Mouse (Mus musculus) embryonic facial prominence, embryonic 13.5 days (tissue): ENCODE results near the gene Tshz2. TPM values are rescaled to one million over a fixed set of nuclear protein-coding genes. Genes with fewer than 3 reads are reported as not detected.
"Not testable (repeated sequence)": the region's sequence is repeated elsewhere in the genome, so short reads cannot be mapped to it uniquely, and the experiment has no call there.

Experiments
- ATAC-seq: fragments of 200-750 bp; cut with Nextera tagmentation; 2 replicates; pipeline ENCODE4 v1.8.0; 2017; ENCODE audit warnings: low read depth; ENCODE audit not compliant: insufficient number of reproducible peaks, insufficient read depth, low FRiP score, low TSS enrichment
- H3K27ac ChIP-seq: fragments of 300-500 bp; sonication (generic); 2 replicates; pipeline ENCODE4 v1.5.1; 2015; ENCODE audit warnings: moderate library complexity, mild to moderate bottlenecking, inconsistent platforms
- H3K27me3 ChIP-seq: fragments of 300-500 bp; sonication (generic); 2 replicates; pipeline ENCODE4 v1.6.1; 2015; ENCODE audit warnings: mild to moderate bottlenecking, inconsistent platforms
- H3K36me3 ChIP-seq: fragments of 300-500 bp; sonication (generic); 2 replicates; pipeline ENCODE4 v1.6.1; 2015; ENCODE audit warnings: mild to moderate bottlenecking, inconsistent platforms
- H3K4me1 ChIP-seq: fragments of 300-500 bp; sonication (generic); 2 replicates; pipeline ENCODE4 v1.6.1; 2015; ENCODE audit warnings: inconsistent platforms
- H3K4me2 ChIP-seq: fragments of 300-500 bp; sonication (generic); 2 replicates; pipeline ENCODE4 v1.6.1; 2015; ENCODE audit warnings: moderate library complexity, mild to moderate bottlenecking, inconsistent platforms
- H3K4me3 ChIP-seq: fragments of 300-500 bp; sonication (generic); 2 replicates; pipeline ENCODE4 v1.5.1; 2015; ENCODE audit warnings: mild to moderate bottlenecking, inconsistent platforms
- H3K9ac ChIP-seq: fragments of 300-500 bp; sonication (generic); 2 replicates; pipeline ENCODE4 v1.6.1; 2015; ENCODE audit warnings: mild to moderate bottlenecking, inconsistent platforms
- H3K9me3 ChIP-seq: fragments of 300-500 bp; sonication (generic); 2 replicates; pipeline ENCODE4 v1.6.1; 2016; ENCODE audit warnings: inconsistent platforms
- WGBS: fragments of 180-500 bp; shearing (Covaris S2); methylation state at CpG from one replicate; pipeline ENCODE4 v1.1.7; 2015; ENCODE audit warnings: mixed read lengths; 5-methylcytosine and 5-hydroxymethylcytosine counted together
- polyA plus RNA-seq: library from polyadenylated mRNA; unstranded; fragments of >200 nt; fragmentation: Nextera tagmentation; extraction: Ambion mirVana; gene quantifications from 2 replicates; pipeline ENCODE4 v1.2.1, GENCODE M21; 2015

The Tshz2 gene
- polyA plus RNA-seq, 1 experiment from 2014 or later: 10.2 TPM

DNA sequence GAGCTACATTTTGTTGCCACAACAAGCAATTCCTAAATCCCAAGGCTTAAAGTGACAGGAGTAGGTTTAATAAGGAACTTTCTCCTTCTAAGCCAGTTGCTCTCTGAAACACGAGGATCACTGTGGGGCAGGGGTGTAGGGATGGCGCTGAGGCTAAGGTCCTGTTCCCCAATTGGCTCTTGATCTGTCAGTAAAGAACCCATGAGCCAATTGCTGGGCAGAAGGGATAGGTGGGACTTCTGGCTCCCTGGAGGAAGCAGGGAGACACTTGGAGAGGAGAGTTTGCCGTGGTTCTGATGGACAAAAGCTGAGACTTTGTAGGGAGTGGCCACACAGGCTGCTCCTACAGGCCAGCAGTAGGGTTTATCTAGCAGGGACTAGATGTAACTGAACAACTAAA is 128.9 kb downstream of the Tshz2 start:
- Histone ChIP-seq H3K4me3 (no peak overlapping the region), H3K27ac (no peak overlapping the region), H3K27me3 (no peaks in the 10 kb centered on the region), H3K9me3 (no peaks in the 10 kb centered on the region), H3K9ac (no peak overlapping the region), H3K4me1 (peaks cover 11% of the 10 kb centered on the region; the same call in 1 of the 2 replicates), H3K36me3 (no peaks in the 10 kb centered on the region), H3K4me2 (no peak overlapping the region)
- ATAC-seq: no peak
- WGBS: 42% methylated on average over 3 of the region's 3 CpGs

DNA sequence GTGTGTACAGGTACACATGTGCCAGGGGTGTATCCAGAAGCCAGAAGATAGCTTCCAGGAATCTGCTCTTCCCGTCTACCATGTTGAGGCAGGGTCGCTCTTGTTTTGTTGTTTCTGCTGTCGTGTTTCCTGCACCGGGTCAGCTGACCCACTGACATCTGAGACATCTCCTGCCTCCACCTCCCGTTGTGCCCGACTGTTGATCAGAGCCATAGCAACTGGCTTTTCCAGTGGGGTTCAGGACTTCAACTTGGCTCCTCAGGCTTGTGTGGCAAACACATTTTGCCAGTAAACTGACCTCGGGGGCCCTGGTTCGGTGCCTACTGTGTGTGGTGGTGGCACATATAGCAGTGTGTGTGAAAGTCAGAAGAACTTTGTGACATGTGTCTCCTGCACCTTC is 129.5 kb downstream of the Tshz2 start:
- Histone ChIP-seq H3K4me1 (peaks cover 11% of the 10 kb centered on the region; the same call in 1 of the 2 replicates), H3K36me3 (no peaks in the 10 kb centered on the region), H3K4me3 (no peak overlapping the region), H3K27ac (no peak overlapping the region), H3K4me2 (no peak overlapping the region), H3K27me3 (no peaks in the 10 kb centered on the region), H3K9ac (no peak overlapping the region), H3K9me3 (no peaks in the 10 kb centered on the region)
- WGBS: 75% methylated on average over 8 of the region's 8 CpGs
- ATAC-seq: no peak

DNA sequence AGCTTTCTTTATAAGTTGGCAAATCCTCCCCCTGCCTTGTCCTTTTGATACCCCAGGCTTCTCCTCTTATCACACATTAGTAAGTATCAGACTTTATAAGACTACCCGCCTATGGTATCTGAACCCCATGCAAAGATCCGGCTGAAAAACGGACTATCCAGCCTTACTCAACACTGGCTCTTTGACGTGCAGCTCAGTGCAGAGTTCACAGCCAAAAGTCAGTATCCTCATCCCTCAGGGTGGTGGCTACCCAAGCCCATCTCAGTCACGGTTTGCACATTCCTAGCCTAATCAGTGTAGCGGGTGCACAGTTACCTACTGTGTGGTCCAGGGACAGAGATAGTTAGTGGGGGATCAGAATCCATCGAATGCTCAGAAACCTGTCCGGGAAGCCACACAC is 130.9 kb downstream of the Tshz2 start:
- Histone ChIP-seq H3K4me1 (no peaks in the 10 kb centered on the region; the same call in 1 of the 2 replicates), H3K36me3 (no peaks in the 10 kb centered on the region), H3K4me3 (no peak overlapping the region), H3K9me3 (no peaks in the 10 kb centered on the region), H3K27me3 (no peaks in the 10 kb centered on the region), H3K9ac (no peak overlapping the region), H3K27ac (no peak overlapping the region), H3K4me2 (no peak overlapping the region)
- no peak for ATAC-seq
- WGBS: 81% methylated on average over 8 of the region's 8 CpGs

DNA sequence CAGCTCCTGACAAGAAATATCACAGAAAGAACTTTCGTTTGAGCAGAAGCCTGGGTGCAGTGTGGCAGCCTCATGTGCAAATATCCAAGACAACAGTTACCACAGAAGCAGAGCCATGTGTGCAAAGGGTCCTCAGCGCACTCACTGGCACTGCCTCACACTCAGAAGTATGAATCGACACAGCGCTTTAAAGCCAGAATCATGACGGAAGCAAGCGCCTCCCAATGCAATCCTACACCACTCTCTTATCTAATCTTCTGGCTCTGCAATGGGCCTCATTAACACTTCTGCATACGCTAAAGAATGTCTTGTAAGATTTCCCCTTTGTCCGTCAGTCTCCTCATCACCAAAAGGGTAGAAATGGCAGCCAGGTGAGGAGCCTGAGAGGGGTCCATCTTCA is 133.4 kb downstream of the Tshz2 start:
- ATAC-seq: no peak
- no peaks in the 10 kb centered on the region for H3K4me1 ChIP-seq
- no peaks in the 10 kb centered on the region for H3K27me3 ChIP-seq
- H3K27ac ChIP-seq: no peak overlapping the region
- no peak overlapping the region for H3K4me3 ChIP-seq
- H3K36me3 ChIP-seq: no peaks in the 10 kb centered on the region
- H3K4me2 ChIP-seq: no peak overlapping the region
- no peak overlapping the region for H3K9ac ChIP-seq
- no peaks in the 10 kb centered on the region for H3K9me3 ChIP-seq
- 78% methylated on average over 8 of the region's 8 CpGs for WGBS

DNA sequence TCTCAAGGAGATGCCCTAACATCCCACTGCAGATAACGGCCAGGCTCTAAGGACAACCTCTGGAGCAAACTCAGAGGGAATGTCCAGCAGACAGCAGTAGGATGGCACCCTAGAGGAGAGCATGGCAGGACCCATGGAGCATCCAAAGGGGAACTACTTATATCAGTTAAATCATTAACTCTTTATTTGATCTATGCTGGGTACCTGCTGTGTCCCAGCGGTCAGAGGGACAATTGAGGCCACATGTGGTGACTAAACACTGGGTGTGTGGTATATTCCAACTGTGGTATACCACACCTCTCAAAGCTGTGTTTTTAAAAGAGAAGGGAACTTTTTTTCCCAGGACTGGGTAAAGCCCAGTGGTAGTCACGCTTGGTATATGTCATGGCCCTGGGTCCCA is 134.5 kb downstream of the Tshz2 start:
- no peaks in the 10 kb centered on the region for H3K4me1 ChIP-seq
- no peak overlapping the region for H3K4me2 ChIP-seq
- no peak overlapping the region for H3K27ac ChIP-seq
- 78% methylated on average over 3 of the region's 3 CpGs for WGBS
- no peaks in the 10 kb centered on the region for H3K36me3 ChIP-seq
- H3K4me3 ChIP-seq: no peak overlapping the region
- no peak for ATAC-seq
- no peaks in the 10 kb centered on the region for H3K9me3 ChIP-seq
- no peak overlapping the region for H3K9ac ChIP-seq
- H3K27me3 ChIP-seq: no peaks in the 10 kb centered on the region

DNA sequence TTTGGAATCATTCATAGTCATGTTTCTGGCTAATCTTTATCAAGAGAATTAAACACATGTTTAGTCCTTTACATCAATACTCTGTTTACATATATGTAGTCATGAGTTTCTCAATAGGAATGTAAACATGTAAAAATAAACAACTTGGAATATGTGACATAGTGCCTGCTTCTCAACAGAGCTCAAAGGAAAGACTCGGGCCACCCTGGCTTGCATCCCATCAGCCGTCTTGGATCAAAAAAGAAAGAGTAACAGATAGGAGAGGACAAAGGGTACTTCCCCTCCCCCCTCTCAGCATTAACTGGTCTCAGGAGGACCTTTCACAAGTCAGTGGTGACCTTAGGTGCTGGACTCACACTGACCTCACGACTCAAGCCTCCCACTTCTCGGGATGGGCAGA is 142.3 kb downstream of the Tshz2 start:
- no peak overlapping the region for H3K9ac ChIP-seq
- no peaks in the 10 kb centered on the region for H3K9me3 ChIP-seq
- H3K36me3 ChIP-seq: no peaks in the 10 kb centered on the region
- H3K4me3 ChIP-seq: no peak overlapping the region
- 63% methylated on average over 4 of the region's 4 CpGs for WGBS
- H3K4me2 ChIP-seq: no peak overlapping the region
- H3K27ac ChIP-seq: no peak overlapping the region
- H3K27me3 ChIP-seq: no peaks in the 10 kb centered on the region
- H3K4me1 ChIP-seq: peaks cover 4% of the 10 kb centered on the region
- no peak for ATAC-seq

DNA sequence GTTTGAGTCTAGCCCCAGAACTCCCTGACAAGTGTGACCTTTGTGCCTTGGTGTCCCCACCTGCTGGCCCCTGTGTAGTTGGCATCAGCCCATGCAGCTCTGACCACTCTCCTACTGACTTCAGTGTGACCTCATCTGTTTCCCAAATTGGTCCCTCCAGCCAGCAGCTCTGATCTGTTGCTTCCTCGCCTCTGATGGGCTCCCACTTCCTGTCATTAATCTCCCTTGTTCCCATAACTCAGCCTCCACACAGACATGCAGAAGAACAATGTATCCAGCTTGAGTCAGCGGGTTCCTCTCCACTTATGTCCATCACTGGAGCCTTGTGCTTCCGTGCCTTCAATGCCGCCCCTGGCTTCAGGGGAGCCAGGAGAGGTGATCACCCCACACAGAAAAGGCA is 144.4 kb downstream of the Tshz2 start:
- Histone ChIP-seq H3K4me3 (no peak overlapping the region), H3K36me3 (no peaks in the 10 kb centered on the region), H3K9me3 (no peaks in the 10 kb centered on the region), H3K27ac (no peak overlapping the region), H3K27me3 (no peaks in the 10 kb centered on the region), H3K9ac (no peak overlapping the region), H3K4me1 (peaks cover 10% of the 10 kb centered on the region), H3K4me2 (no peak overlapping the region)
- ATAC-seq: no peak
- 65% methylated on average over 4 of the region's 4 CpGs for WGBS

DNA sequence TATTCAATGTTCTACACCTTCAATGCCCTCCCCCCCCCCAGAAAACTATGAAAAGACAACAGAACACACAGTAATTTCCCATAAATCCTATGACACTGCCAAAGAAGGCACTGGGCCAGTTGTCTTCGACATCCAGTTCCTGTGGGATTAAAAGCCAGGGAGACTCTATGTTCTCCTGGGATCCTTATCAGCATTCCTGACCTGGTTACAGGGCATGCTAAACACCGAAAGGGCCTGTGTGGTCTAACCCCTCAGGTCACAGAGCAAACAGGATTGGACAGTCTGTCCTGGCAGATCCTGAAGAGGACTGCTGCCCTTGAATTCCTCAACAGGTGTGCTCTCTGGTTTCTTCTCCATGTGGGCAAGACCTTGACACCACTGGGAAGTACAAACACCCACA is 145.0 kb downstream of the Tshz2 start:
- no peaks in the 10 kb centered on the region for H3K9me3 ChIP-seq
- peaks cover 10% of the 10 kb centered on the region for H3K4me1 ChIP-seq
- no peak for ATAC-seq
- no peak overlapping the region for H3K4me2 ChIP-seq
- H3K27ac ChIP-seq: no peak overlapping the region
- no peak overlapping the region for H3K9ac ChIP-seq
- no peaks in the 10 kb centered on the region for H3K27me3 ChIP-seq
- H3K4me3 ChIP-seq: no peak overlapping the region
- 72% methylated on average over 2 of the region's 2 CpGs for WGBS
- H3K36me3 ChIP-seq: no peaks in the 10 kb centered on the region

DNA sequence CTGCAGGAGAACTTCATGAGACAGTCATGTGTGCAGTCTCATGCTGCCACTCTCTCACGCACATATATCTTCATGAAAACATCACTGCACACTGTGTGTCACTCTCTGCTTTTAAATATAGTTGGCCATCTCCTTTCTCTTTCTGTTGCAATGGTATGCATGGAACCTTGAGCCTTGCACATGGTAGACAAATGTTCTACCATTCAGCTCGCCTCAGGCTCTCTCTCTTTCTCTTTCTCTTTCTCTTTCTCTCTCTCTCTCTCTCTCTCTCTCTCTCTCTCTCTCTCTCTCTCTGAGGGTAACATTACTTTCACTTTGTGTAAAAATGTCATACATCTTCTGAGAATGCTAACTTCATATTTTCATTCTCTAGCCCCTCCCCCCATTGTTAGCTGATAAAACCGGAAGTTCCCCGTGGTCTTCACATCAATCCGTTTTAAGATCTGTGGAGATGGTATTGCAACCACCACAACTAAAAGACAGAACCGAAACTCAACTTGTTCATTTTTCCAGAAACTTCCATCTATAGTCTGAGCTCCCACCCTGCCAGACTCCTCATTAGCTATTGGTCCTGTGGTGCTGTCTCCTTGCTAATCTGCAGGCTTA is 146.0 kb downstream of the Tshz2 start:
- ATAC-seq: no peak
- Histone ChIP-seq H3K27ac (no peak overlapping the region), H3K4me3 (no peak overlapping the region), H3K9me3 (no peaks in the 10 kb centered on the region), H3K36me3 (no peaks in the 10 kb centered on the region), H3K27me3 (no peaks in the 10 kb centered on the region), H3K9ac (no peak overlapping the region), H3K4me1 (peaks cover 10% of the 10 kb centered on the region), H3K4me2 (no peak overlapping the region)
- WGBS: 90% methylated on average over 6 of the region's 6 CpGs

DNA sequence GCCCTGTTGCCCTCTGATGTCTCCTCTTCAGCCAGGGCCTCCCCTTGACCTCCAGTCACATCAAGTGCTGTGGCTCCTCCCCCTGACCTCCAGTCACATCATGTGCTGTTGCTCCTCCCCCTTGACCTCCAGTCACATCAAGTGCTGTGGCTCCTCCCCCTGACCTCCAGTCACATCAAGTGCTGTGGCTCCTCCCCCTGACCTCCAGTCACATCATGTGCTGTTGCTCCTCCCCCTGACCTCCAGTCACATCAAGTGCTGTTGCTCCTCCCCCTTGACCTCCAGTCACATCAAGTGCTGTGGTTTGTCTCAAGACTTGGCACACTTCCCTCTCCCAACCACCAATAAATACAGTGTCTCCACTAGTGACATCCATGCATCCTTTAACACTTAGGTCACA is 148.9 kb downstream of the Tshz2 start:
- H3K9ac ChIP-seq, ATAC-seq, H3K4me2 ChIP-seq, H3K9me3 ChIP-seq, H3K27me3 ChIP-seq, H3K4me3 ChIP-seq, H3K36me3 ChIP-seq, H3K27ac ChIP-seq, H3K4me1 ChIP-seq: not testable (repeated sequence)

DNA sequence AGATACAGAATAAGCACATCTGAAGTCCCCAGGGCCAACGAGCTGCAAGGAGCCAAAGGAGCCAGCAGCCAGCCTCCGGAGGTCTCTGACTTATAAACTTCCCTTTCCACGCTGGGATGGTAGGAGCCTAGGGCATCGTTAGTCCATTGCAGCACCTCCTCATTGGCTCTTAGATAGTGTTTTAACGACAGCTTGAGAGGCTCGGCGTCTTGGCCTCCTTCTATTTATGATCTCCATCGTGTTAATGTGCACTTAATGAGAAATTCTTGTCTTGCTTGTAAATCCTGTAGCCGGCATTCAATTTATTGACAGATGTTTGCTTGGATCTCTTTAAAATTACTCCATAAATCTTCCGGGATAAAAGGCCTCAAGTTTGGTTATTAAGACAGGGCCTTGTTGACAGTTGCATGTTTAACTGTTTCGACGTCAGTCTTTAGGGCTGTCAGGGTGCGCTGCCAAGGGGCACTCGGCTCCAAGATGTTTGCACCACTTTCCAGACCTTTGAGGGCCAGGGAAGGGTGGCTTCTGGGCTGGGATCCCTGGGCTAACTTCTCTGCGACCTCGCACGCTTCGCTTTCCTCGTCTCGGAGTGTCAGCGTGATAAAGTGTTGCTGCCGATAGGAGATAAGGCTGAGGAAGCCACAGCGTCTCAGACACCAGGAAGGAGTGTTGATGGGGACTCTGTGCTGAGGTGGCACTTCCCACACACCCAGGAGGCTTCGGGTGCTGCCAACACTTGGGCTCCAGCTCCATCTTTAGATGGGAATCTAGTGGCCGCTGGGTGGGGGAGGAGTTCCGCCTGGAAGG is 150.3 kb downstream of the Tshz2 start:
- ATAC-seq: no peak
- H3K9me3 ChIP-seq: no peaks in the 10 kb centered on the region
- WGBS: 85% methylated on average over 26 of the region's 26 CpGs
- H3K9ac ChIP-seq: no peak overlapping the region
- no peak overlapping the region for H3K4me2 ChIP-seq
- H3K4me3 ChIP-seq: no peak overlapping the region
- H3K4me1 ChIP-seq: peaks cover 19% of the 10 kb centered on the region
- no peaks in the 10 kb centered on the region for H3K27me3 ChIP-seq
- H3K27ac ChIP-seq: no peak overlapping the region
- H3K36me3 ChIP-seq: no peaks in the 10 kb centered on the region

DNA sequence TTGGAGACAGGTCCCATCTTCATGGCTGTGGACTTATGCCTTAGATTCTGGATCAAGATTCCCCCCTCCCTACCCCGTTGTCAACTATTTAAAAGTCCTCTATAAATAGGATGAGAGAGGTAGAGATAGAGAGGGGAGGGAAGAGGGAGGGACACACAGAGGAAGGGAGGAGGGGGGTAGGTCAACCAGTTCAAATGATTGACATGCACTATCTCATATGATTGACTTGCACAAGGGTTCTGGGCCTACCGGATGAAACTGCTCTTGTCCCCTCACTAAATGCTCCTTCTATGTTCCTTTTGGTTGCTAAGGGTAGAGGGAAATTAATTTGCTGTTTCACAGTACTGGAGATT is 150.8 kb downstream of the Tshz2 start:
- 93% methylated on average over 2 of the region's 2 CpGs for WGBS
- Histone ChIP-seq H3K4me3 (no peak overlapping the region), H3K36me3 (no peaks in the 10 kb centered on the region), H3K9ac (no peak overlapping the region), H3K4me2 (no peak overlapping the region), H3K27ac (no peak overlapping the region), H3K9me3 (no peaks in the 10 kb centered on the region), H3K27me3 (no peaks in the 10 kb centered on the region), H3K4me1 (peaks cover 19% of the 10 kb centered on the region)
- no peak for ATAC-seq
